21 mouse cellular contexts compared by ENCODE assay signal in the genomic region with DNA sequence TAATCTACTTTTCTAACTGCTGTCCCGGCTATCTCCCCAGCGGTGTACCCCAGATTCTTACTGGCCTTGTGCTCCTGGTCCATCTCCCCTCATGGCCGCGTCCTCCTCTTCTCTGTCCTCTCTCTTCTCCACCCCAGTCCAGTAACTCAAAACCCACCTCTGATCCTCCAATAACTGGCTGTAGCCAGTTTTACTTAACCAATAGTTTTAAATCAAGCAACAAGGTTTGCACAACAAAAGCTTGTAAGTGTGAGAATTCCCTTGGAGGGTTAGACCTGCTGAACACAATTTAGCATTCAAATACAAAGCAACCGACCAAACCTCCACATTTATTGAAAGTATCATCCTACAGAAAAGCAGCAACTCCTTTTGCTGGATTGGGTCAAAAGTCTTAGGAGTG.
"Had no signal": no experiment of that assay in that cellular context is flagged by ENCODE, and none has a peak within 500 bp of the region (broad histone marks: within the 10 kb centered on the region; RNA-seq: fewer than 3 reads in every experiment).

No protein-coding gene starts in this region.

- H3K4me3 ChIP-seq: lung, embryonic 15.5 days; midbrain, embryonic 10.5 days; midbrain, embryonic 12.5 days; myocyte; neural tube, embryonic 13.5 days; neural tube, embryonic 15.5 days; stomach, embryonic 15.5 days had no signal

- H3K9ac ChIP-seq: liver, postnatal 0 days; lung, embryonic 15.5 days; midbrain, embryonic 12.5 days; neural tube, embryonic 13.5 days; neural tube, embryonic 15.5 days; stomach, embryonic 15.5 days had no signal

- H3K4me1 ChIP-seq: lung, embryonic 15.5 days; midbrain, embryonic 10.5 days; neural tube, embryonic 13.5 days; neural tube, embryonic 15.5 days; stomach, embryonic 15.5 days had no signal

- H3K27ac ChIP-seq: lung, embryonic 15.5 days; midbrain, embryonic 10.5 days; midbrain, embryonic 12.5 days; neural tube, embryonic 13.5 days; neural tube, embryonic 15.5 days; stomach, embryonic 15.5 days; stomach, postnatal 0 days had no signal

- H3K27me3 ChIP-seq: lung, embryonic 15.5 days; midbrain, embryonic 12.5 days; neural tube, embryonic 13.5 days; neural tube, embryonic 15.5 days; stomach, embryonic 15.5 days had no signal

- H3K9me3 ChIP-seq: lung, embryonic 15.5 days; midbrain, embryonic 10.5 days; midbrain, embryonic 12.5 days; neural tube, embryonic 13.5 days; neural tube, embryonic 15.5 days; stomach, embryonic 15.5 days had no signal

- H3K36me3 ChIP-seq: lung, embryonic 15.5 days; stomach, embryonic 15.5 days had no signal

- DNase-seq: liver, postnatal 0 days; lung, adult 2 months; lung, postnatal 14 days; lung, postnatal 4 days; midbrain, embryonic 14.5 days; retina, postnatal 1 day; right cerebral cortex, adult 18-20 months; right cerebral cortex, postnatal 25 days; right cerebral cortex, postnatal 4 days; spleen, adult 18-20 months; thymus, adult 2 months; thymus, postnatal 25 days; thymus, postnatal 4 days had no signal
